Mouse (Mus musculus) lung, adult 2 months (tissue): Measurements from ENCODE around the gene Tcl1b2.

Experiments used
- CTCF ChIP-seq: fragments of 200-500 bp; IDR thresholded peaks from 2 replicates; pipeline ENCODE4 v1.5.1; 2011; ENCODE audit warnings: mild to moderate bottlenecking, low read length, control low read depth; ENCODE audit not compliant: insufficient read depth
- POLR2A ChIP-seq: fragments of 200-500 bp; IDR thresholded peaks from 2 replicates; pipeline ENCODE4 v1.6.1; 2011; ENCODE audit warnings: low read depth, mild to moderate bottlenecking, control low read depth, low read length, borderline replicate concordance; ENCODE audit errors: extremely low read depth

DNA sequence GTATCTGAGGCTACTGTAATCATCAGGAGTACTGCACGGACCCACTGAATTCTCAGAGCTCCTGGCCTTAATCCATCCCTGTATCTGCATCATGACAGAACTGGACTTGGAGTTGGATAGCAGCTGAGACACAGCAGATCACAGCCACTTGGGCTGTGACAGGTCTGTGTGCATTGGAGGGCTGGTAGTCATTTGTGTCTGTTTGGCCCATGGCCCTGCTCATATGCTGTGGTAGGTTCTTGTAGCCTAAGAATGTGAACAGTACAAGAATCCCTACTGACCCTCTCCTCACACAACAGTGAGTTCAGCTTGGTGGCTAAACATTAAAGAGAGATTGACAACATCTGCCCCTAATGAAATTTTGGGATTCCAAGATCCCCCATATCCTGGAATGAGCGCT is 27.6 kb downstream of the Tcl1b2 start:
- TF ChIP-seq POLR2A, result no peak
- TF ChIP-seq CTCF, result no peak
